Mouse (Mus musculus) T-helper 1 cell (primary cell): ENCODE measurements around the gene Tnni1.

ENCODE experiments used
- in situ Hi-C: fragments of 300-600 bp; cut with MboI, MseI; formaldehyde crosslinking; loops from one replicate; pipeline ENCODE4 v1.15.1; 2025; ENCODE audit warnings: high pct_unique_total_duplicates

The Tnni1 gene

DNA sequence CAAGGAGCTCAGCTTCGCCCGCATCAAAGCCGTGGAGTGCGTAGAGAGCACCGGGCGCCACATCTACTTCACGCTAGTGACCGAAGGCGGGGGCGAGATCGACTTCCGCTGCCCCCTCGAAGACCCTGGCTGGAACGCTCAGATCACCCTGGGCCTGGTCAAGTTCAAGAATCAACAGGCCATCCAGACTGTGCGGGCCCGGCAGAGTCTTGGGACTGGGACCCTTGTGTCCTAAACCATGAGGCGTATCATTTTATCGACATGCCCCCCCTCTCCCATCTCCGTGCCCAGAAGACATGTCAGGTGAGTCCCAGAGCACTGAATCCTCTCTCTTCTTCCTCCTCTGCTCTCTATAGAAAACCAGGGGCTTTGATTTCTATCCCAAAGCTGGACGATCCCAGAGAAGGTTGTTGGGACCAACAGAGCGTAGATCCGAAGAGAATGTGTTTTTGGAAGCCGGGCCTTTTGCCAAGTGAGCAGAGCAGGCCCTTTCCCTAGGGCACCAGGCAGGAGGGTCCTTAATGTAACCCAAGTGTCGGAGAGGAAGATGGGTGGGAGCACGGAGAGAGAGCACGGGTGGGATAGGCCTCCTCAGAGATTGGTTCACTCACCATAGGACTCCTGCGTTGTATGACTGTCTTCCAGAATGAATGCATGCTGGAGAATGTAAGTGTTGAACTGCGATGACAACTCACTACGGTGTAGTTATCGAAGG, 12.5 kb upstream of the Tnni1 start:
- in situ Hi-C loops: no loop called here

DNA sequence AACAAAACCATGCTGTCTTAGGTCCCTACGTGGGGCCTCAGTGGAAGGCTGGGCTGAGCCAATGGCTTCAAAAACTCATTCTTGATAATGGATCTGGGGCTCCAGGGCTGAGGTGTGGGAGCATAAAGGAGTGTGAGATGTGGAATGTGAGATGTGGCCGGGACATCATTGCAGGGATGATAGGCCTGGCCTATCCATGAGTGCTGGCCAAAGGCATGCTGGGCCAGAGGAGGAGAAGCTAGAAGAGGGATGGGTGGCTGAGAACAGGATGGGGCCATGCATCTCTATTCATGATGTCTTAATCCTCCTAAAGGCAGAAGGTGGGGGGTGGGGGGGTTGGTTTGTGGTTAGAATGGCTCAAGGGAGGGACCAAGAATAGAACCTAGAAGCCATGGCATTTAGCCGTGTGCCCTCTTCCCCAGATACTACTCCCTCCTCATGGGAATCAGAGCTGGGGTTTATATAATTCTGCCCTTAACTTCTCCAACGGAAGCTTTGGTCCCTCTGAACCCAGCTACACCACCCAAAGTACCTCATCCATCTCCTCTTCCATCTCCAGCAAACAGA, 11.8 kb upstream of the Tnni1 start:
- in situ Hi-C loops: no loop called here

DNA sequence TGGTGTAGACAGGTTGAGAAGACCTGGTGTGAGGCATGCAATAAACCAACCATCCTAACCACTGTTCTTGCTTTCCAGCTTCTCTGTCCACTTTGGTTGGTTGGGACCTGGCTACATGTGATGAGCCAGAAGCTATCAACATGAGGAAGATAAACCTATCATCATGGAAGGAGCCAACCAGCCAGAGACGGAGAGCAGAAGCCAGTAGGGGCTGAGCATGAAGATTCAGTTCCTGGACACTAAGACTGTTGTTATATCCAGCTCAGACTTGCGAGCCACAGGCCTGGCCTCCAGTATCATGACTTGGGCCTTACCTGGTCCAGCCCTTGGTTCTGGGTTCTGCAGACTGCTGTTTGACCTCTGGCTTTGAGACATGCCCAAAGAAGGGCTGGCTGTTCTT, 10.8 kb upstream of the Tnni1 start:
- in situ Hi-C loops: no loop called here

DNA sequence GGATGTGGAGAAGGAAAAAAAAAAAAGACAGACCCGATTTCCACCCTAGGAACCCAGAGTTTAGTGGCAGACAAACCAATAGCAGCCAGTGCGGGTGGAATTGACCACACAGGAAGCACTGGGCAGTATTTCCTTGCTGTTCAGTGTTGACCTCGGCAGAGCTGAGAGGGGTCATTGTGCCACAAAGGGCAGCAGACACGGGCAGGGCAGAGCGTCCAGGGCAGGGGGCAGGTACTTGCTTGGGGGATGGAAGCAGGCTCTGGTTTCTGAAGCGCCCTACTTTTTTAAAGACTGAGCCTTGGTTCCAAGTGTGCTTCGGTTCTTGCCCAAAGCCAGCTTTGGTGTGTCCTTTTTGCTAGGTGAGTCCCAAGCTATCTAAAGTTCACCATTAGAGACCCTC, 9.0 kb upstream of the Tnni1 start:
- in situ Hi-C loops: no loop called here

DNA sequence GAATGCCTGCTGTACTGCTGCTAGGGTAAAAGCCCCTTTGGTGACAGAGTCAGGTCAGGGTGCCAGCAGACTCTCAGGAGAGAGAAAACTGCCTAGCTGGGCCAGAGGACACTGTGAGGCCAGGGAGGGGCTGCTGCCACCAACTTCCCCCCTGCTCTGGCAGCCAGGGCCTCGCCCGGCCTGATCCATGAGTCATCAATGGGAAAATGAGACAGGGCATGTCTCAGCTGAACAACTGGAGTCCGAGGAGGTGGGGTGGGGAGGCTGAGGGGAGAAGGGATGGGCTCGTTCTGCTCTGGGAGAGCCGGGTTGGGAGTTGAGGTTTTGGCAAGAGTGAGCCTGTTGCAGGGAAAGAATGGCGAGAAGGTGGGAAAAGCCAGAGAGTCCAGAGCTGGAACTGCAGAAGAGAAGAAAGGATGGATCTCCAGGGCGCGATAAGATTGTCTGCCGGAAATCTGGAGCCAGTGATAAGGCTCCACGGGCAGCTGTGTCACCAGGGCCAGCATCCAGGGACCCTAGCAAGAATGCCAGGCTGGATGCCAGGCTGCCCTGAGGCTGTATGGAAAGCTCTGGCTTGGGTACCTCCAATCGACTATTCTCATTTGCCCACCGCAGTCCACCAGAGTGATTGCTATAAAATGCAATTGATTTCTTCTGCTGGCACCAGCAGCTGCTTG, 8.2 kb upstream of the Tnni1 start:
- in situ Hi-C loops: no loop called here

DNA sequence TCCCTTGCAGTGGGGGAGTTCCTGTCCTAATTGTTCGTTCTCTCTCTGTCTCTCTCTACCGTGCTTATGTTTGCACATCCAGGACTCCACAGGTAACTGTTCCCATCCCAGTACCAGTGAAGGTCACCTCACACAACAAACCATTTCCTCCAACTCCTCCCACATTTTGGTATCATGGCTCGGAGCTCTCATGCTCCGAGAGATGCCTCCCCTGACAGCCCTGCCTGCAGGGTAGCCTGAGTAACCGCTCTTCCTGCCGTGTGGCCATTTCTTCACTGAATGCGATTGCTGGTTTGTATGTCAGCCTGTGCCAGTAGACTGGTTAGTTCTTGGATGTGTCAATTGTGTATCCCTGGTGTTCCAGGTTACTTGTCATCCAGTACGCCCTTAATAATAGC, 7.7 kb upstream of the Tnni1 start:
- in situ Hi-C loops: no loop called here

DNA sequence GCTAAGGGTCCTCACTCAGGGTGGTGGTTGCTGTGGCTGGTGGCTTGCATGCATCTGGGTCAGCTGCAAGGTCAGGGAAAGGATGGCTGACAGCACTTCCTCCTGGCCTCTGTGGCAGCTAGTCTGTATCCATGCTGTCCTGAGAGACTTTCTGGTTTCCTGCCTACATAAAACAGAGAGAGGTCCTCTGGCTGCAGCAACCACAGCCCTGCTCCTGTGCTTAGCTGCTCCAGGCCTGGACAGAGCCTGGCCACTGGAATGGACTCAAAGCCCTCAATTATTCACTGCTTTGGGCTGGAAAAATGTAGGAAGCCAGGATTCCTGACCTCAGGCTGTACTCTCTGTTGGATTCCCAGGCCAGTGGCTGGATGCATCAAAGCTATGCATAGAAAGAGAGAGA, 2.6 kb upstream of the Tnni1 start:
- in situ Hi-C loops: no loop called here

DNA sequence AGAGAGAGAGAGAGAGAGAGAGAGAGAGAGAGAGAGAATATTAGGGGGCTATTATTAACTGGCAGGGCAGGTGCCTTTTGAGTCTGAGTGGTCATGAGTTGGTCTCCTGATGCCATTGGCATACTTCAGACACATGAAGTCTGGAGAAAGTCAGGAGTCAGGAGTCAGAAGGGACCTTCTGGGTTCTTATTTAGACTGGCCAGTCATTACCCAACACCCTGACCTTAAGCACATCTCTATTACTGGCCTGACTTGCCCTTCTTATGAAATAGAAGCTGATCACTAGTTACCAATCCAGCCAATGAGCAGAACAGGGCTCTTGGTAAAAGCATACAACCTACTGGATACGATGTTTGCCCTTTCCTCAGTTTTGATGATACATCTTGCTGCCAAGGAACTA, 2.2 kb upstream of the Tnni1 start:
- in situ Hi-C loops: no loop called here

DNA sequence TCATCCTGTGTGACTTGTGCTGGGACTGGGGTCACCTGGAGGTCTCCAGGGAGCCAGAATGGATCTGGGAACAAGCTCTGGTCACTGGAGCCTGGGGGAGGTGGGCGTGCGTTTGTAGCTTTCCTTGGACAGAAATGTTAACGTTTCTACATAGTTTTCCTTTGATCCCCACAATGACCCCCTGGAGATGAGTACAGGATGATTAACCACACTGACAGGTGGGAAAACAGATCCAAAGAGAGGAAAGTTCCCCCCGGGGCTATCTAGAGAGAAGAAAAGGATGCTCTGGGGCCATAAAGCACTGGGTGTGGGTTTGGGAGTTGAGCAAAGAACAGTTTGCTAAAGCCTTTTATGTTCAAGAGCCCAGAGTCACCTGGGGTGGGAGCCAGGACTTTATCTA, 1.4 kb downstream of the Tnni1 start:
- in situ Hi-C loops: loop anchor here (5.0 kb wide), 1 partner anchor 58 kb away; the partner anchor contains the start of gene Csrp1

DNA sequence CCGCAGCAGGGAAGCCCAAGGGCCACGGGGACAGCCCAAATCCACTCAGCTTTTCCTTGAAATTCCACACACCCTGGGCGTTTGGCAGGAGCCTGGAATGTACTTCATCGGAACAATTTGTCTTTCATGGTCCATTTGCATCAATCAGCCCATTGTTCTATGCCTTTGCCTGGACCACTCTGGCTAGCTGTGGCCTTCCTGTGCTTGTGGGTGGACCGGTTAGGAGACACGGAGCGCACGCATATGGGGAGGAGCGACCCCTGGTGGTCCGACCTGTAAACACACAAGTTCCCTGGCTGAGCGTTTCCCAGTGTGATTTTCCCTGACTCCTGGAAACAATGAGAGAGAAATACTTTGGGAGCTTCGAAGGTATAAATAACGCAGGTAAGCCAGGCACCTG, 2.0 kb downstream of the Tnni1 start:
- in situ Hi-C loops: loop anchor here (5.0 kb wide), 1 partner anchor 59 kb away; the partner anchor contains the start of gene Csrp1

DNA sequence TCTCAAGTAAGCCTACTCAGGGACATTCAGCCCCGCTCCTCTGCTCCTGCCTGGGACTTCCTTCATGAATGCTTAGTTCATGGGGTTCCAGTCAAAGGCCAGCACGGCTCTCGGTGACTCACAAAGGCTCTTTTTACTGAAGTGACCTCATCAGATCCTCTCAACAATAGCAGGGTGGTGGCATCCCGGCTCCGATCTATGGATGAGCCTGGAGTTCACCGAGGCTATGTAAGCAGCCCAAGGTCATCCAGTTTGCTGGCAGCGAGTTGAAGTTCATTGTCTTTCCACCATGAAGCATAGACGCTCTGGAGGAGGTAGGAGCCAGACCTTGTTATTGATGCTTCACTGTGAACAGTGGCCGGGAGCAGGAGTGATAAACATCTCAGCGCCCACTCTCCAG, 3.6 kb downstream of the Tnni1 start:
- in situ Hi-C loops: loop anchor here (5.0 kb wide), 1 partner anchor 61 kb away; the partner anchor contains the start of gene Csrp1

DNA sequence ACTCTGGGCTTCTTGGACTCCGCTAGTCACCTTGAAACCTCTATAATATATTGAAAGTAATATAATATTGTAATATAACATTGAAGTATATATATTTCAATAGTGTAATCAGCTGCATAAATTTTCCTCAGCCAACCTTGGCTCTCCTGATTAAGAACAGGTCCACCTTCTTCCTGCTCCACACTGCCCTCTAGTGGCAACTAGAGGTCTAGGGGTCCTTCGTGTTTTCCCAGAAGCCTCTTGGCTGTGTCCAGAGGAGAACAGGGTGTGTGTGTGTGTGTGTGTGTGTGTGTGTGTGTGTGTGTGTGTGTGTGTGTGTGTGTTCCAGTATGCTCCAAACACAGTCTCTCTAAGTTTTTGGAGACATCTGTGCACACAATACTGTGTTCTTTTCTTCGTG, 8.6 kb downstream of the Tnni1 start:
- in situ Hi-C loops: loop anchor here (5.0 kb wide), 1 partner anchor 35 kb away; no protein-coding TSS in a partner anchor

DNA sequence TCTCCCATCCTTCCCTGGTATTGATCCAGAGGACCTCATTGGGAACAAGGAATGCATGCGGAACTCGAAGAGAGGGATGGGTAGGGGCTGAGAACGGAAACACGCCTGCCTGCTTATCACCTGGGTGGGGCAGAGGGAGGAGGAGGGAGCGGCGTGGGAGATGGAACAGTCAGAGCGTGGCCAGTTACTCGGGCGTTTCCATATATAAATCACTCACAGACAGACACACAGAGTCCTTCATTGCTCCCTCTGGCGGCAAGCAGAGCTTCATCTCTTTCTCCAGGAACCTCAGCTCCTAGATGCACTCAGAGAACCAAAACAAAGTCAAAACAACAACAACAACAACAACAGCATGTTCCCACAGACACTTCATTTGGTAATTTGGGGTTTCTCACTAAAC, 9.5 kb downstream of the Tnni1 start:
- in situ Hi-C loops: loop anchor here (5.0 kb wide), 1 partner anchor 36 kb away; no protein-coding TSS in a partner anchor

DNA sequence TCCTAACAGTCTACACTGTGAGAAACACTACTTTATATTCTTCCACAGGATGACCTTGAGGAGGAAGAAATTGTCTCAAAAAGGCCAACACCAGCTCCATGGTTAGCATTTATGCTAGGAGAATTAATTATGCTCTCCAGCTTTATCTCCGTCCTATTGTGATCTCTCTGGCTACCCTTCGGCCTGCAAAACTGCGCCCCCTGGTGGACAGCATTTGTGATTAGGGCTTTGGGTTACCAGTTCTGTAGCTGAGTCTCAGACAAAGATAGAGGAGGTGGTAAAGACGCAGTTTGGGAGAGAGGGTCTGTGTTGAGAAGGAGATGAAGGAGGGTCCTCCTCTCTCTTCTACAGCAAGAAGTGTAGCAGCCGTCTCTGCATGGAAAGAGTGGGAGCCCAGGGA, 10.6 kb downstream of the Tnni1 start:
- in situ Hi-C loops: loop anchor here (5.0 kb wide), 1 partner anchor 38 kb away; no protein-coding TSS in a partner anchor

DNA sequence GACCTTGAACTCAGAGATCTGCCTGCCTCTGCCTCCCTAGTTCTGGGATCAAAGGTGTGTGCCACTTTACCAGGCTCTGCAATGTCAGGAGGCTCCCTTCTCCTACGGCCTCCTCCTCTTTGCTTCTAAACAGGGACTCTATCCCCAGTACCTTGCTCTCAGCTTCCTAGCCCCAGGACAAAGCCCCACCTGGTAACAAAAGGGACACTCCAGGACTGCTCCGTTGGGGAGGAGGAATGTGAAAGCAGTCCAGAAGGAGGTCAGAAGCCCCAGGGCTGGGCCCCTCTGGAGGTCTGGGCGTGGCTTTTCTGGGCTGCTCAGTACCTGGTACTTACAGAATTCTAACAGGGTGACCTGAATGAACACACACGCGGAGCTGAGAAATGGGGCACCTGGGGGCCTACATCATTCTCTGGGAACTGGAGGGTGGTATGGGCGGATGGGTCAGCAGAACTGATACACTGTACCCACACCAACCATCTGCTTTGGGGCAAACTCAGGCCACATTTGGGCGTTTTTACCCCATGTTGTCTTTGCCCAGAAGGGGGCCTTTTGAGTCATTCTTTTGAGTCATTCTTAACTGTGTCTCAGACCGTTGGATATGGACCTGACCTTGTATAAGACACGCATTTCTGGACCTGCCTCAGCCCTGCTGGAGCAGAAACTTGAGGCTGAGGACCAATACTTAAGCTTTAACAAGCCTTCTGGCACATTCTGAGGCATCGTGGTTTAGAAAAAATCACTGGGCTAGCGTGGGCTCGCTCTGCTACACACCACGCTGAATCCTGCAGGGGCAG, 13.1 kb downstream of the Tnni1 start:
- in situ Hi-C loops: no loop called here

DNA sequence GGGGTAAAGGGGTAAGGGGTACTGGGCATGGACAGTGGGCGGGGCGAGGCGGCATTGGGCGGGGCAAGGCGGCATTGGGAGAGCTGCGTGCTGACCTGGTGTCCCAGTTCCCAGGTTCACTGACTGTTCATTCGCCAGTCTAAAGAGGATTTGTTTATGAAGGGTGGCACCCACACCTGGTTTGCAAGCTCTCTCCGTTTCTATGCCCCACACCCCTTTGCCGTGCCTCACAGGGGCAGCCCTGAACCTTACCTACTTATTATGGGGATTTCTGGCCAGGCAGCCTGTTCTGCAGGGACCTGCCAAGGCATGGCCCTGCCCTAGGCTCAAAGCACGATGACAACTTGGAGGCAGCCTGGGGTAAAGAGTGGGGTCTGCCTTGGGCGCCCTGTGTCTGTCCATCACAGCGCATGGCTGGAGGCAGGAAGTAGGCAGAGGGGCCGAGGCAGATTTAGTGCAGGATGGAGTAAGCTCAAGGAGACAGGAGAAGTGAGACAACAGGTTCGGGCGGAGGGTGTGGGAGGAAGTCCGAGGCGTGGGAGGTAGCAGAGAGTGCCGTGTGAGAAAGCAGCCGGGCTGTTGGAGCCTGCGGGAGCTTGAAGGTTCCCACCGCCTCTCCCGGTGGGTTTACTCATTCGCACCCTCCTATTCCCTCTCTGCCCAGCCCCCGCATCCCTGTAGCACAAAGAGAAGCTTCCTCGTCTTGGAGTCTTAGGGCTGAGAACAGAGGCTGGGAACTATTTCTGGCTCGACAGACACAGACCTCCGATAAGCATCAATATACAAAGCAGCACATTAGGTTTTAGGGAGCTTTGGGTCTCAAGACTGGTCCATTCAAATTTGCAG, 14.4 kb downstream of the Tnni1 start:
- in situ Hi-C loops: no loop called here

DNA sequence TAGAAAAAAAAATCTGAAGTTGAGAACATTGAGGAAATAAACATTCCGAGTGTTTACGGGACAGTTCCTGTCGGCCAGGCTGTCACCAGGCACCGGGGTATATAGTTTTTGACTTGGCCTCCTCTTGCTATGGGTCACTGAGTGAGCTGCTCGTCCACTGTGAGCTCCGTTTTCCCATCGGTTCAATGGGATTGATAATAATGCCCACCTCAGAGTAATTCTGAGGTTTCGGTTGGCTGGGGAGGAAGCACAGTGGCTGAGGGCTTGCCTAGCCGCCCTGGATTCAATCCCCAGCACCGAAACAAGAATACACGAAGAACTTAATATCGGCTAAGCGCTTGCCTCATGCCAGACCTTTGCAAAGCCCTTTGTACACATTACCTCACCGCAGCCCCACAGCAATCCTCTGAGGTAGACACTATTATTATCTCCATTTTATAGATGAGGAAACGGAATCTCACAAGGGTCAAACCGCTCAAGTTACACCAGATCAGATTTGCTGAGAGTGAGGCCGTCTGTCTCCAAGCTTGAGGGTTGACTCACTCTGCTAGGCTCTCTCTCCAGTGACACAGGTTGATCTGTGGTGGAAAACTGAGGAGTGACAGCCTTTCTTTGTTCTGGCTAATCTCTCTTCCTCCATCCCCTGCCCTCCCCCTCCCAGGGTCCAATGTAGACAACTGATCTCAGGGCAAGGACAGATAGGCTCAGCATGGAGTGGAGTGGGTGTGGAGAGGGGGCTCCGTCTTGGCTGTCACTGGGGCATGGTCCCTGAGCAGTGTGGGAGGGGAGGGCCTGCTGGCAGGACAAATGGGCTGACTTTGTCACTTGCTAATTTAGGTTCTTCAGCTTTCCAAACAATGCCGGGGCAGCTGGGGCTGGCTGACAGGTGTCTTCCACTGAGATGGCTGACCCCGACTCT, 15.2 kb downstream of the Tnni1 start:
- in situ Hi-C loops: no loop called here

DNA sequence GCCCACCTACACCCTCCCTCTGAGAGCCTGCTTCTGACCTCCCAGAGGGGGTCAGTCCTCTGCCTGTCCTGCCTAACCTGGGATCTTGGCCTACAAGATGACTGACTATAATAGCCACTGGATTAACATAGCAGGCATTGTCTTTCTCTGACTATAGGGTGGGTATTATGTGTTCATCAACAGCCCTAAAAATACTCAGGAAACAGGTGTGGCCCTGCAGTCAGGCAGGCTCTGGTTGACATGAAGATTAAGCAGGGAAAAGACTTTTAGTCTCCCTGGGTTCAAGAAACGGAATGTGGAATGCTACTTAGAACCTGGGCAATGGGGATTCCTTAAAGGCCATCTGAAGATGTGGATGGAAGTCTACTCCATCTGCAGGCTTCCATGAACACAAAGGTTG, 19.3 kb downstream of the Tnni1 start:
- in situ Hi-C loops: no loop called here

DNA sequence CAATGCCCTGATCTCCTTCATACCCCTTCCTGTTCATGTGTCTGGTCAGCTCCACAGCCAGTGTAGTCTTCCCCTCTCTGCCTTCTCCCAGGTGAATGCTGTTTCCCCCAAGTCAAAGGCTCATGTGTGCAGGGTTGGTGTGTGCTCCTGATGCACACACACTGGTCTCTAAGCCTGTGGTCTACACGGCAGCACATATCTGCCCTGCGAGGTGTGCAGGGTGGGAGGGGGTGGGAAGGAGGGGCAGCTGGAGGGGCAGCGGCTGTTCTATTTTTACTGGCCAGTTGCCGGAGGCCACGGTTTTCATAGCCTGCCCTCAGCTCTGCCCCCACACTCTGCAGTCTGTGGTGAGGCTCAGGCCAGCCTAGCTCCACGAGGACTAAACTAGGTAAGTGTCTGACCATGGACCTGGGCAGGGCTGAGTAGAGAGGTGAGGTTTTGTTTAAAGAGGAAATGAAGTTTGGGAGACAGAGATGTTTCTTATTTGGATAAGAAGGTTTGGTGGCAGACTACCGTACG, 19.9 kb downstream of the Tnni1 start:
- in situ Hi-C loops: no loop called here
